Mouse (Mus musculus) heart, adult 8-10 months (tissue): ENCODE measurements around the gene Snx18. TPM values are rescaled to one million over a fixed set of nuclear protein-coding genes. Genes with fewer than 3 reads are reported as not detected.

Experiments used
- DNase-seq: peaks from one replicate; pipeline ENCODE4 v3.0.0; 2022; ENCODE audit warnings: low spot score
- total RNA-seq, 4 experiments: library from RNA; stranded (reverse); gene quantifications; 2 replicates each; pipeline ENCODE4 v1.2.4; 2022

The Snx18 gene
- total RNA-seq, 4 experiments from 2014 or later: 16.4 to 18.9 (median 18.0) TPM

DNA sequence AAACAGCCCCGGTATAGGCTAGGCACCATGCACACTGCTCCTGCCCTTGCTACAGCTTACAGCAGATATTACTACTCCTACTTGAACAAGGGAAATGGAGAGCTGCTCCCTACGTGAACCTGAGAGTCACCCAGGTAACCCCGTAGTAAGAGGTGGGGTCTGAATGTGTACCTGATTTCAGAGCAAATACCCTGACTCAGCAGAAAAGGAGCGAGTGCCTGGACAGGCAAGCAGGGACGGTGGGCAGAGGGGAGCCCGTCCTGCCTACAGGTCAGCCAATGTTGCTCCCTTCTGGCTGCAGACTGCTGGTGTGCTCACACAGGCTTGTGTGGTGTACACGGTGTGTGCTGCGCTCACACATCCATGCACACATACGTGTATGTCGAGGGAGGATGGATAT lies 20.7 kb downstream of the Snx18 start:
- DNase-seq: no peak

DNA sequence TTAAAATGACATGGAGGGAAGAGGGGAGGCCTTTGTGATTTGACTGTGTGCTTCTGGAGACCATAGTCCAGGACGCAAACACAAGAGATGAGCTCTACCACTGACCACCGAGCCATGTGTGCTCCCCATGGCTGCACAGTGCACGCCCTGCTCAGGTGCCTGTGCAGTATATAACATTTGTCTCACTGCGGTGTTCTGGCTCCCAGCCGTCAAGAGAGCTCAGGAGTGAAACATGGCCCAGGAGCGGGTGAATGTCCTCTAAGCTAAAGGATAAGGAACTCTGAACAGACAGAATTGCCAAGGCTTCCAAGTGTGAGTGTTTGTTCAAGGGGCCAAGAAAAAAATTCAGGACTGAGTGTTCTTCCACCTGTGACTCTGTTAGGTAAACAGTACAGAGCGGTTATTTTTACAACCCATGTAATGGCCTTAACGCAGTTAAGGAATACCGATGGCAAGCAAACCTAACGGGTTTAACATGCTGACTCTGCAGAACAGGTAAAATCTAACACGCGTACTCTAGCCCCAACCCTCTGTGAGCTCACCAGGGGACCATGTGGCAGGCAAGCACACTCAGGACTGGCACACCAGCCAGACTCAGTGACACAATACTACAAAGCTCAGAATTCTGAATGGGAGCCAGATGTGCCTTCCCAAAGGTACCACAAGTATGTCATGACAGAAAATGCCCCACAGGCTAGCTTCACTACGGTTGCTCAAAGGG lies 21.4 kb downstream of the Snx18 start:
- no peak for DNase-seq

DNA sequence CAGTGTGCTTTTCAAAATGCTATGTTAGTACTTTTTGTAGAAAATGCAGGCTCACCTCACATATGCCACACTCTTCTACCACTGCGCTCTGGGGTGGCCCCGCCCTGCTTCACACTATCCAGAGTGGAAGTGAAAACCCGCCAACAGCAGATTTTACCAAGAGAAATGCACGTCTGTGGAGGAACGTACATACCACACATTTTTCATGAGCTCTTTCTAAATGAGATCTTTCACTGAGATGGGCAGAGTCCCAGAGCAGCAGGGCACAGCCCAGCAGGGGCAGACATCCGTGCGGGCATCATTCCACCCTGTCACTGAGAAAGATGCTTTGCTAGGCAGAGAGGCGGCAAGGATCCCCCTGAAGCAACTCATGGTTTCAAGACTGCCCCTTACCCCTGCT lies 22.4 kb downstream of the Snx18 start:
- DNase-seq: no peak

DNA sequence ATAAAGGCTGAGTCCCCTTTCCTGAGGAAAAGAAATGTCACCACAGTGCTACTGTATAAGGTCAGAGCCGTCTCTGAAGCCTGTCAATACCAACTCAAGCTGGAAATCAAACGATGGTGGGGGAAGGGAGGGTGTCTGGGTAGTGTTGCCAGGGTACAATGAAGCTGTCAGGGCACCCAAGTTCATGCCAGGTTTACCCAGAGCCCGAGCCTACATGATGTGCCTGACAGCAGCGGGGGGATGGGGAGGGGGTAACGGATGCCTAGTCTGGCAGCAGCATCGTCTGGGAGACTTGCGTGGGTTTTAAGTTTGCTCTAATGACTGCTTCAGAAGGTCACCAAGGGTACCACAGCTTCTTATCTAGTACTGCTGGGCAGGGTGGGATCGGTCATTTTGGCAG lies 23.1 kb downstream of the Snx18 start:
- DNase-seq: no peak

DNA sequence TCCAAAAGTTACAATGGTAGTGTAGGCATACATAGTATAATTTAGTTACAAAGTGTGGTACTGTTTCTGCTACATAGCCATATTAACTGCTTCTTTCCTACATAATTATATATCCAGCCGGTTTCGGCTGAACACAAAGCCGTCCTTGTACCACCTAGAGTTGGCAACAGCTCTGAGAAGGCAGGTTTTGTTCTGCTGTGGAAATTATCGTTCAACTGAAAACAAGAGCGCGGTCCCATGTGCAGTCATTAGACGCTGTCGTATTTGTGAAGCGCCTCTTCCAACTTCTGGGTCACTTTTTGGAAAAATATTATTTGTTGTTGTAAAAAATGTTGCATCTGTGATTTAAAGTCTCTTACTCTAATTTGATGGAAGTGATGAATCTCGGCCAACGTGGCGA lies 24.0 kb downstream of the Snx18 start:
- no peak for DNase-seq

DNA sequence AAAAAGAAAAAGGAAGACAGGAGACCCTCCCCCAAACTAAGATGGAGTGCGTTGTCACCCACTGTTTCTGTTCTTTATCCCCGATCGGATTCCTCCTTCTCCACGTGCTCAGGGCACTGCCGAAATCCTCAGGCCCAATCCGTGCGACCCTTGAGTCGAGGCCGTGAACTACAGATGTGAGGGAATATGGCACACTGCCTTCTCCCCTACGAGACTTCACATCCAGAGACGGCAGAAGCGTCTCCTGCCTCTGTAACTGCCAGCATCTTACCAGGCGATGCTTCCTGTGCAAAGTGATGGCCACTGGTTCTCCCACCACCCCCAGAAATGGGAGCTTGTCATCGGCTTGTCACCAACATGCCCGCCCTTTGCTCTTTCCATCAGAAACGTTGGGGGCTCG lies 24.7 kb downstream of the Snx18 start:
- DNase-seq: no peak

DNA sequence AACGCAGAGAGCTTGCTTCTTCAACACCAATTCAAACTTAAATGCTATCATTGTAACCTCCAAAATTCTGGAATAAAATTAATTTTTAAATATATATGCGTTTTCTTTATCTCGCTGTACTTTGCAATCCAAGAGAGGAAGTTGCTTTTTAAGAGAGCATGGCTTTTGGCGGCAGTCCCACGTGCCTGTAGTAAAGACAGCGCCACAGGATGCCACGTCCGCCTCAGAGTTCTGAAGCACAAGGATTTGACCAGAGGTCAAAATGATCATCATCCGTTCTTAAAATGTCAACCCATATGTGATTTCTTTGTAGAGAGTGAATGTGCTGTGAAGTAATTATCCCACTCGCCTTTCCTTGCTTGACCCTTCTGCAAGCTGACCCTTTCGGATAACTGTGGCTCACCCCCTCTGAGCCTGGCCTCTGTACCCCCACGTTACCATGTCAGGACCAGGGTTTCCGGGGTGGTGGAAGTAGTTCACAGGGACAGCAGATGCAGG lies 25.6 kb downstream of the Snx18 start:
- DNase-seq: no peak

DNA sequence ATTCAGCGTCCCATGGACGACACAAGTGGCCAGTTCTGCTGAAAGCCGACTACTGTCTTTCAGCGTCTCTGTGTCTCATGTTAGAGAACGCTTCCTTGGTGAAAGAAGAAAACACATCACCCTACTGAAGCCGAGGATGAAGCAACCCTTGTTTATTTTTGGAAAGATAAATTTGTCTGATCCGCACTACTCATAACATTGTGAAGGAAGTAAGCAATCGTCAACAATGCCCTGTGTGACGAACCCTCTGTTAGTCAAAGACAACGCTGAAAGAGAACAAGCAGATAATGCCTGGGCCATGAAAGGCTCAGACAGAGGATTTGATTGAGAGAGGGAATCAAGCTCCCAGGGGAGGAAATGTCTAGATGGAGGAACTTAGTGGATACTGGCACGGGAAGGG lies 27.0 kb downstream of the Snx18 start:
- DNase-seq: no peak

DNA sequence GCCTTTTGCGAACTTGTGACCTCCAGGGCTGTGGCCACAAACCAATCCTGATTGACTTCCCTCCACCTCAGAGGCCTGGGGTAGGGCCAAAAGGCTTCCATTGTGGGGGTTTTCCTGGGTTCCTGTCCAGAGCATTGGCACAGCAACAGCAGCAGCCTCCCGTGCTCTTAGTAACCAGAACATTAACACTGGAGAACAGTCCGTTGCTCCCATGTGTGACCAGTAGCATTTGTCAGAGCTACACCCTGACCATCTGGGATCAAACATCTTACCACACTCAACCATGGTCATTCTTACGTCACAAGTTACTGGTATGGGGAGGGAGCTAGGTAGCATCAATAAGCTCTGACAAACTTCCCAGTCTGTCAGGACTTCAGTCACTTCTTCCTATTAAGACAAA lies 28.1 kb downstream of the Snx18 start:
- DNase-seq: no peak

DNA sequence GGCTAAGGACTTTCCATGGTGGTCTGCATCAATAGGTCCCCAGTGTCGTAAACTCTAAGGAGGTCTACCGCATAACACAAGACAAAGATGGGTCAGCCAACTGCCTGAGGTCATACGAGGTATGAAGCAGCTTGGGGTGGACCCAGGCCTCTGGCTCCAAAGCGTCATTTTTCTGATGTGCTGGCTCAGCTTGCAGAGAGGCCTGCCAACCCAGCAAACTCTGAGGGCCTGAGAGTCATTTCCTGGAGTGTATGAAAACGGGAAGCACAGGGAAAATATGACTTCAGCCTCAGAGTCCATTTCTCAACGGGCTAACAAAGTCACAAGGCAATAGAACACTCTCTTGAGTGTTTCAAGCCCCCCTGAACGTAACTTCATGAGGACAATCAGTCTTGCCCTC lies 28.9 kb downstream of the Snx18 start:
- peak; percentile 75 for DNase-seq

DNA sequence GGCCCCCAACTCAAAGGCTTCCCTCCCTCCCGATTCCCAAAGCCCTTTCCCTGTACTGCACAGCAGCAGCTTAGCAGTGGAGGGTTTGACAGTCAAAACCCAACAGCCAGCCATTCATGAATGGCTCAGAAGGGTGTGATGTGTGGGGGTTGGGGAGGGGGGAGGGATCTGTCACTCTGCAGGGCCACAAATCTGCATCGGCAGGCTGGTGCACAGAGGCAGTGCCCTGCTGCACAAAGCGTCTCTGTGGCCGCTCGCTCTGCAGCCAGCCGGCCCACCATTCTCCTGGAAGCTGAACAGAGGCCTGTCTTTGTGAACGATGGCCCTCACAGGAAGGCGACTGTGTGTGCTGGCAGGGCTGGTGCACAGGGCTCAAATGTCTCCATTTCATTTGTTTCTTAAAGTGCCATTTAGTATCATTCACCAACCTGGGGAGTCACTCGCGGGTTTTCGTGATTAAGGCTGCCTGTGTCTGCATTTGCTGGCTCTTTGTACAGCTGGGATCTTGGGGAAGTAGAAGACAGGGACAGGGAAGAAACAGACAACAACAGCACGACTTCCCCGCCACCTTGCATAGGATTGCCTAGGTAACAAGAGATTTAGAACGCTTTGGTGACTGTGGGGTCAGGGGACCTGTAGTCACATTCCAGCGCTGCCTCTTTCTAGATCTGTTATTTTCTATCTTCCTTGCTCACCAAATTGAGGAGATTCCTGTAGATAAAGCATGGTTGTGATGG lies 31.0 kb downstream of the Snx18 start:
- no peak for DNase-seq

DNA sequence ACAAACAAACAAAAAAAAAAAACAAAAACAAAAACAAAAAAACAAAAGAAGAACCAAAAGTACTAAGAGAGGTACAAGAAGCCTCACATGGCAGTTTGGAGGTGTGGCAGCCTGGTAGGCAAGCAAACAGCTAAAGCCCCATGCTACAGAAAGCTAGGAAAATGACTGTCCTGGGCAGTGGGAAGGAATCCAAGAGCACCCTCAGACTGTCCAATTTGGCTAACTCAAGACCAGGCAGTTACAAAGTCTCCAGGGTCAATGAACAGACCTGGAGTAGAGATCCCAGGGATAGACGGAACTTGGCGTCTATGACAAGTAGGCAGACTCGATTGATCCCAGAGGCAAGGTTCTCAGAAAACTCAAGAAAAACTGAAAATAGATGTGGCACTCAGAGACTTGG lies 32.8 kb downstream of the Snx18 start:
- no peak for DNase-seq

DNA sequence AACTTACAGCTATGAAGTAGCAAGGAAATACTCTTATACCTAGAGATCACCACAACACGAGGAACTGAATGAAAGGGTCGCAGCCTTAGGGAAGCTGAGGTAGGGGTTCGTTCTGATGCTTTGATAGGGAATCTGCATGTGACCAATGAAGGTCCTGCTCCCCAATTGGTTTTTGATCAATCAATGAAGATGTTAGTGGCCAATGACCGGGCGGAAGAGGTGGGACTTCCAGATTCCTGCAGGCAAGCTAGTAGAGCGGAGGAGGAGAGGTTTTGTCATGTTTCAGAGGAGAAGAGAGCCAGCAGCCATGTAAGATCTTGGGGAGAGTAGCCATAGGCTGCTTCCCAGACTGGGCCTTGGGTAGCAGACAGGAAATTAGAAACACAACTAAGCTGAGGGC lies 33.9 kb downstream of the Snx18 start:
- no peak for DNase-seq

DNA sequence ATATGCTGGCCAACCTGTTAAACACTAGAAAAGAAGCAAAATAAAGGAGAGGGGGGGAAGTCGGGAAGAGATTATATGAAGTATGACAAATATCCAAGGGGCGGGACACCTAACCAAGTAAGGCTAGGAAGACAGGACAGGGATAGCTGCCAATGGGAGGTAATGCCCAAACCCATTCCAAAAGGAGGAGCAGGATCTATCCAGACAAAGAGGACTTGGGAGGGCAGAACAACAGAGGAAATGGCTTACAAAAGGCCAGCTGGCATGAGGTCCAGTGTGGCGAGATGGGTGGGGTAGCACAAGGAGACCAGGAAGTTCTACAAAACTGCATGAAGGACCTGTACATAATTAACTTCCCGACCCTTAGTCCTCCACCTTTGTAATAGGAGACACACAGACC lies 34.8 kb downstream of the Snx18 start:
- DNase-seq: no peak

DNA sequence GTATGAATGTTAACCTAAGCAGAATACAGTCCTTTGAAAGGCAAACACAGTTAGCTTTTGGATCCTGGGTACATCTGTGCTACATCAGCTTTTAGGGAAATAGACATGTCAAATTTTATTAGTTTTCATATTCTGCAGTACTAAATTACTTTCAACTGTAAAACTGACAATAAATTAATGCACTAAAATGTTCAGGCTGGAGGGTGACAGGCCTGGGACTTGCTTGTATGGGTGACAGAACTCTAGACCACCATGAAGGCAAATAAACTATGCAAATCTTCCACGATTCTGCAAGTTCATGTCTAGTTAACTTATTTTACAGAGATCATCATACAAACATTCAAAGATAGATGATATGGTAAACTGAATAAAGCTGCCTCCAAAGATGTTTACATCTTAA lies 36.3 kb downstream of the Snx18 start:
- DNase-seq: no peak

DNA sequence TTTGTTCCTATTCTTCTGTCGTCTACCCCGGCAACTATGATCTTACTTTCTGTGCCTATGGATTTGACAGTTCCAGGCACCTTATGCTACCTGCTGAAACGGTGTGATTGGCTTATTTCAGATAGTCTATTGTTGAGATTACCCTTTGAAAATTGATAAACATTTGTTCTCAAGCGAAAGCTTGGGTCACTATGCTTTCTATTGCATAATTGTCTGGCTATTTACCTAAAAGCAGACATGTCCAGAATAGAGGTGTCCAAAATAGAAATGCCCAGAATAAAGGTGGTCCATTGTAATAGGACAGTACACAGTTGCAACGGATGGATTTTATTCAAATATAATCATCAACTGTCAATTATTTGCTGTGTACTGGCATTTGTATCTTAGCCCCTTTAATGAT lies 36.9 kb downstream of the Snx18 start:
- no peak for DNase-seq

DNA sequence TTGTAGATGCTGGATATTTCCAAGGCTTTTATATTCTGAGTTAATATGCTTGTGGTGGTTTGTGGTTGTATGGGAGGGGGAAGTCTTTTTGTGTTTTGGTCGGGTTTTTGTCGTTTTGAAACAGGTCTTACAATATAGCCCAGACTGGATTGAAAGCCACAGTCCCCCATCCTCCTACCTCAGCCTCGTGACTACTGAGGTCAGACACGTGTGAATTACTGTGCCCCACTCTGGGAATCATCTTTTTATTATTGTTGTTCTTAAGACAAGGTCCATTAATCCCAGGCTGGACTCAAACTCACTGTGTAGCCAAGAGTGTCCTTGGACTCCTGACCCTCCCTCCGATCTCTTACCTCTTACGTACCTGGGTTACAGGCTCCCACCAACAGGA lies 38.0 kb downstream of the Snx18 start:
- DNase-seq: no peak

DNA sequence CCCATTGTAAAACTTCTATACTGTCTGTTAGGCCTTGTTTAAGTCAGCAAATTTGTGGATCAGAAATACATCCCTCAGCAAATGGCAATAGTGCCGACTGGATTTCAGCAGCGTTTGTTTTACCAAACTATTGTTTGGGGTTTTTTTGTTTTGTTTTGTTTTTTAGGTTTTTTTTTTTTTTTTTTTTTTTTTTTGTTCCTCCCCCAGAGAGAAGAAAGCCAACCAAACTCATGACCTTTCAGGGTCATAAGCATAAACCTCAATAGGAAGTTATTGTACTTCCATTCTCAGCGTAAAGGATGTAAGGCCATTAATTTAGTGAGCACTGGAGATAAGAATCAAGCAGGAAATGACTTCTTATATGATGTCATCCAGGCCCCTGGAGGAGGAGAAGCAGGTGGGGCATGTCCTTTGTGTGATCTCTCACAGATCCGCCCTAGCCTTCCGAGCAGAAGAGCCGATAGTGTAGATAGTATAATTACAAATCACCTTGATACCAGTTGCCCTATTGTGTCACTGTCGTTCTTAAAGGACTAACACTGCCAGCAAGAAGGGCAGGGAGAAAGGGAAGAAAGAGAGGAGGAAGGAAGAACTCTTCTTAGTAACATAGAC lies 38.5 kb downstream of the Snx18 start:
- no peak for DNase-seq

DNA sequence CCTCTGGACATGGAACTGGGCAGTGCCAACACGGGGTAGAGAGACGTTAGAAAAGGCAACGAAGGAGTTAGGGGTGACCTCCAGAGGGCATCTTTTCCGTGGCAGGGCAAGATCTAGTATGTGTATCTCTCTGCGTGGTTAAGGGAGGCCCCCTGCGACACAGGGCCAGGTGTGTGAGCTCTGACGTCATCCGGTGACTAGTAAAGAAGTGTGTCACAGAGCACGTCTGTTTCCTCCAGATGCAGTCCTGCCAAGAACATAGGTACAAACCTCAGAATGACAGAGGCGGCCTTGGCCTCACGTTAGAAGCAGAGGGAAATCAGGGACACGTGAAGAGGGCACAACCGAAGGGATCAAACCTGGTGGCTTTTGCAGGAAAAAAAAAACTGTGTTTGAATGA lies 44.1 kb downstream of the Snx18 start:
- DNase-seq: no peak

DNA sequence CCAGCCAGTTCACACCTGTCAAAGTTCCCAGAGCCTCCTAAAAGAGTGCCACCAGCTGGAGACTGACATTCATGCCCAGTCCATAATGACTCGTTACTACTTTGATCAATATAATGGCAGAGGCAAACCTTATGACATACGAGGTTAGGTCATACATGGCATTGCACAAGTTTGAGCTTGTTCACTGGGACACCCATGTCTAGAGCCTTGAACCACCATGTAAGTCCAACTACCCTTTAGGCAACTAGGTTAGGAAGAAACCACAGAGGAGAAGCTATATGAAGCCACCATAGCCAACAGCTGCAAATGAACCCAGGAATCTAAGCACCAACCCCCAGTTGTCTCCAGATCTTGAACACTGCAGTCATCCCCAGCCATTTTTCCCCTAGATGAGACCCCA lies 45.0 kb downstream of the Snx18 start:
- no peak for DNase-seq

DNA sequence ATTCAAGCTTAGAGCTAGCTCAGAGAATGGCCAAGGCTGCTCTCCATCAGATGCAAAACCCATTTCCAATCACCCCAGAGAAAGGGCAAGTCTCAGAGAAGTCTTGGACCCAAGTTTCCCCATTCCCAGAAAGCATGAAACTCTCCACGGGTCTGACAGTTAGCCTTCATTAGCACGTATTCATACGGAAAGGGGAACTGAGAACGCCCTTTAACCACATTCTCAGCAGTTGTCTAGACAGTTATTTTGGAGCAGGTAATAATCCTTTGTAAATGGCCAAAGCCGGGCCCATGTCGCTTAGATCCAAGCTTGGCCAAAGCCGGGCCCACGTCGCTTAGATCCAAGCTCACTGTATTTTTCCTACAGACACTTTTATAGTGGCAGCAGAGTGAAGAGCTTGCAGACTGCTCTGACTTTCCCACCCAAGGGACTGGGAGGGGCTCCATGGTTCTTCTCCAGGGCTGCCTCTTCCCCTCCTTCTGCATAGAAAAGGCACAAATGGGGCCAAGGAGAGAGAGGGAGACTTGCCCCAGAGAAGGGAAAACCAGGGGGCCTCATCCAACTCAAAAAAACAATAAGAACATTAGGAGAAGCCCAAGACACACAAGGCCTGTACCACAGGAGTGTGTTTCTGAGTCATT lies 46.2 kb downstream of the Snx18 start:
- DNase-seq: no peak

DNA sequence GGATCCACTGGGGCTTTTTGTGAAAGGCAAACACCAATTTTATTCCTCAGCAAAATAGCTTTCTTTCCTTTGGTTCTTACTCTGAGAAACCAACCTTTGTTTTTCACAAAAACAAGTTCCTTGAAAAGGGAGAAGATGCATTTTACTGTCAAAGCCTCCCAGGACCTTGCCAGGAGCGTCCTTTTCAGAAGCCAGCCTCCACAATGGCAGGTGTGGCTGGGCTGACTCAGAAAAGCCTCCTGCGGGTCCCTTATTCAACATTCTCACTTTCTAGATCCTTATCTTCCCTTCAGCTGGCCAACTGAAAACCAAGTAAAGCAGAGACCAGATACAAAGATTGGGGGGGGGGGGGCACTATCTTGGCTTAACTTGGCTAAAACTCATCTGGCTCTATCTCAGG lies 48.8 kb downstream of the Snx18 start:
- DNase-seq: no peak

DNA sequence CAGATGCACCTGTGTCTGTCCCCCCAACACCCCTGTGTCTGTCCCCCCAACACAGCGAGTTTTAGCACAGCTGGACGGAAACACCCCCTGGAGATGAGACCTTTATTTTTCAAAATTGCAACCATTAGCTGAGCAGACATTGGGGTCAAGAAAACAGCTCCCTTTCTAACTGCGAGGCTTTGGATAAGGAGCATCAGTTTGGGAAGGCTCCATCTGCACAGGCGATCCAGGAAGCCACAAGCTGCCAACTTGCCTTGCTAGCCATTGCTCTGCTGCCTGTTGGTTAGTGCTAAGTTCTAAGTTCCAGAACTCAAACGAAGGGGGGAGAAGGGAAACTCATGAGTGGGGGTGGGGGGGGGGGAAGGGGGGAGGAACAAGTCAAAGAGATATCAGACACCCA lies 51.4 kb downstream of the Snx18 start:
- no peak for DNase-seq
